Mouse (Mus musculus): ENCODE data around the gene Ubash3b. TPM values are rescaled to one million over a fixed set of nuclear protein-coding genes. Genes with fewer than 3 reads are reported as not detected.
A peak's percentile ranks its signal among the peaks of the same experiment; 100 is the strongest.

Ubash3b gene
- polyA plus RNA-seq, 2 experiments: 6.1 to 10.3 TPM

DNA sequence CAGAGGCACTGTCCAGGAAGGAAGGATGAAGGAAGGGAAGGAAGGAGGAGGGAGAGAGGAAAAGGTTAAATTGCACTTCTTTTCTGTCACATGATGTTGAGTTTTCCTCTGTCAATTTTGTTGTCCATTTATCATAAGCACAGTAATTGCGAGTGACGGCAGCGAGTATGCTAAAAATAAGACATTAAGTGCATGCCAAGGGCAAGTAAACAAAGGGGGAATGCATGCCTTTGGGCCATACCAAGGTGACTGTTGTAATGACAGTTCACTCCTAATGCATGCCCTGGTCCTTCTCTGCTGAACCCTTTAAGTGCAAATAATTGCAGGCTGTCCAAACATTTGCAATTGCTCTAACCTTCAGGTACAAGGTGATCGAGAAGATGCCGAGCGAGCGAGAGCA lies 70.3 kb downstream of the Ubash3b start:
- no peak for DNase-seq (ENCODE audit: low spot score)
- 74% methylated on average over 7 of the region's 7 CpGs for WGBS
- no peak for TF ChIP-seq POLR2A (IDR thresholded peaks at IDR 0.05; ENCODE audit: borderline replicate concordance, extremely low read depth, insufficient read depth, insufficient read length)
- H3K36me3 ChIP-seq (ENCODE audit: control insufficient read depth, insufficient read depth, low read length): no peaks in the 10 kb centered on the region
- ATAC-seq (ENCODE audit: low FRiP score, low read depth): no peak
- no peaks in the 10 kb centered on the region for H3K4me1 ChIP-seq (ENCODE audit: control insufficient read depth, insufficient read depth, low read length)
- no peak overlapping the region for H3K4me3 ChIP-seq (replicated peaks; ENCODE audit: low read length)
- H3K4me2 ChIP-seq (replicated peaks; ENCODE audit: low read depth, low read length, severe bottlenecking): no peak overlapping the region
- H3K9ac ChIP-seq (ENCODE audit: low read depth, low read length, severe bottlenecking): no peak overlapping the region
- H3K27ac ChIP-seq (replicated peaks; ENCODE audit: low read depth, low read length): no peak overlapping the region
- no peaks in the 10 kb centered on the region for H3K27me3 ChIP-seq (ENCODE audit: control insufficient read depth, insufficient read depth, low read length)
- no peaks in the 10 kb centered on the region for H3K9me3 ChIP-seq (ENCODE audit: control insufficient read depth, low read length)

DNA sequence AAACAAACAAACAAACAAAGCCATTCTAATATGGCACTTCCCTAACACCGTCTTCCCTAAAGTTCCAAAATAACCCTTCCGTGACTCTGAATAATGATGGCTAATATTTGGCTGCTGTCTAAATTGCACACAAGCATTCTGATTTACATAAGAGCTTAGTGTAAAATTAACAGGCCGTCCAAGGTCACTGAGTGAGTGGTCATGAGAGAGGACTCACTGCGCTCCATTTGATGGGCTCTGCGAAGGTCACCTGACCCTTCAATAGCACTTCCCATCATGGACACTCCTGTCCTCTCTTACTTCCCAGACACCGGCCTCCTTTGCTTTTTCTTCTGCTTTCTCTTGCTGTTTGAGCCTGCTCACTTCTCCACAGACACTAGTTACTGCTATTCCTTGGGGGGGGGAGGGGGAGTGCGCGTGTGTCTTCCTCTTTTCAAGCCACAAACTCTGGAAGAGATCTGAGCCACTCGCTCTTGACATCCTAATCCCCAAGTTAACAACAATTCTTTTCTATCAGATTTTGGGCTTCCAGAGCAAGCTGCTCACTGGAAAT lies 73.6 kb downstream of the Ubash3b start:
- 82% methylated on average over 9 of the region's 9 CpGs for WGBS
- Histone ChIP-seq H3K9me3 (ENCODE audit: control insufficient read depth, low read length) (no peaks in the 10 kb centered on the region), H3K4me3 (replicated peaks; ENCODE audit: low read length) (no peak overlapping the region), H3K4me2 (replicated peaks; ENCODE audit: low read depth, low read length, severe bottlenecking) (no peak overlapping the region), H3K36me3 (ENCODE audit: control insufficient read depth, insufficient read depth, low read length) (no peaks in the 10 kb centered on the region), H3K4me1 (ENCODE audit: control insufficient read depth, insufficient read depth, low read length) (peaks cover 13% of the 10 kb centered on the region), H3K27me3 (ENCODE audit: control insufficient read depth, insufficient read depth, low read length) (no peaks in the 10 kb centered on the region), H3K27ac (replicated peaks; ENCODE audit: low read depth, low read length) (no peak overlapping the region), H3K9ac (ENCODE audit: low read depth, low read length, severe bottlenecking) (no peak overlapping the region)
- DNase-seq (ENCODE audit: low spot score) (no peak), ATAC-seq (ENCODE audit: low FRiP score, low read depth) (no peak)
- no peak for TF ChIP-seq POLR2A (IDR thresholded peaks at IDR 0.05; ENCODE audit: borderline replicate concordance, extremely low read depth, insufficient read depth, insufficient read length)

DNA sequence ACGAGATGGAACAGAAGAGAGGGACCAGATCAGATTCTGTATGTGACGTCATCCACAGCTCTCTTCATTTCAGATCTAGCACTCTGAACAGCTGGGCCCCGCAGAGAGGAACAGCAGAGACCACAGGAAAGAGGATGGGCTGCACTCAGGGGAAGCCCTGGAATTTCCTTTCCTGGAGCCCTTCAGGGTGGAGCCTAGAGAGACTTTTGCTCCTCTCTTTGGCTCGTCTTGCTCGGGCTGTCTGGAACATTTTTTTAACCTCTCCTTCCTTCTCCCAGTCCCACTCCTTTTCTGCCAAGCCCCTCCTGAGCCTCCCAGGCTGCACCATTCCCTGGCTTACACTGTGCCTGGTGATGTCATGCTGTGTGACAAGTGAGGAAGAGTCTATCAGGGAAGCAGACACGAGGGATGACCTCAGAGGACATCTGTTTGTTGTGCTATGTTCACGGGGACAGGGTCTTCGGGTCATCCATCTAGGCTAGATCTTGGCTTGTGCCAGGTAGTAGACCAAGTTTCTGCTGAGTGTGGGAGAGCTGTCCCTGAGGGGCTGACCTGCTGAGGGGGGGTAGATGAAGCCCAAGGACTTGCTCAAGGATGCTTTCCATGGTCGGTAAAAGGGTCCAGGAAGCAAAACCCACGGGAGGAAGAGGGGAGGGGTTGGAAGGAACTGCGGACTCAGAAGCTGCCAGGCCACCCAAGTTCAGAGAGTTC lies 77.2 kb downstream of the Ubash3b start:
- H3K36me3 ChIP-seq (ENCODE audit: control insufficient read depth, insufficient read depth, low read length): no peaks in the 10 kb centered on the region
- WGBS: 37% methylated on average over 11 of the region's 11 CpGs
- H3K9ac ChIP-seq (ENCODE audit: low read depth, low read length, severe bottlenecking): no peak overlapping the region
- no peak overlapping the region for H3K4me3 ChIP-seq (replicated peaks; ENCODE audit: low read length)
- DNase-seq (ENCODE audit: low spot score): peak; percentile 57
- H3K4me1 ChIP-seq (ENCODE audit: control insufficient read depth, insufficient read depth, low read length): peaks cover 15% of the 10 kb centered on the region
- H3K27me3 ChIP-seq (ENCODE audit: control insufficient read depth, insufficient read depth, low read length): no peaks in the 10 kb centered on the region
- H3K9me3 ChIP-seq (ENCODE audit: control insufficient read depth, low read length): no peaks in the 10 kb centered on the region
- H3K27ac ChIP-seq (replicated peaks; ENCODE audit: low read depth, low read length): no peak overlapping the region
- TF ChIP-seq POLR2A (IDR thresholded peaks at IDR 0.05; ENCODE audit: borderline replicate concordance, extremely low read depth, insufficient read depth, insufficient read length): no peak
- H3K4me2 ChIP-seq (replicated peaks; ENCODE audit: low read depth, low read length, severe bottlenecking): no peak overlapping the region
- ATAC-seq (ENCODE audit: low FRiP score, low read depth): peak; percentile 68

DNA sequence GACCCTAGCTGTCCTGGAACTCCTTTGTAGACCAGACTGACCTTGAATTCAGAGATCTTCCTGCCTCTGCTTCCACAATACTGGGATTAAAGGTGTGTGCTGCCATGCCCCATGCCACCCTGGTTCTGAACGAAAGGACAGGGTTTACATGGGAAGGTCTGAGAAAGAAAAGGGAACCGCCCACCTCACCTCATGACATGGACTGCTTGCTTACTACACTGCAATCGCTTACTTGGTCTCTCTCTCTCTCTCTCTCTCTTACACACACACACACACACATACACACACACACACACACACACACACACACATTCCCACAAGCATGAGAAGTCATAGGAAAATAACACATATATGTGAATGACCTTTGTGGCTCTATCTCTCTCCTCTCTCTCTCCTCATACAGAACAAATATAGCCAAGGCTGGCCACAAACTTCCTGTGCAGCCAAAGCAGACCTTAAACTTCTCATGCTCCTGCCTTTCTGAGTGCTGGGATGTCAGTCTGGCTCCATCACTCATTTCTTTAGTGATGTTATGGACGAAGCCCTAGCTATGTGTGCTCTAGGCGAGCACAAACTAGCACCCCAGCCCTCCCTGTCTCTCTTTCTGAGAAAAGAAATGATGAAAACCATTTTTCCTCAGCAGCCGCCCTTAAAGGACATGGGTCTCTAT lies 78.0 kb downstream of the Ubash3b start:
- H3K4me2 ChIP-seq (replicated peaks; ENCODE audit: low read depth, low read length, severe bottlenecking): no peak overlapping the region
- H3K27ac ChIP-seq (replicated peaks; ENCODE audit: low read depth, low read length): no peak overlapping the region
- TF ChIP-seq POLR2A (IDR thresholded peaks at IDR 0.05; ENCODE audit: borderline replicate concordance, extremely low read depth, insufficient read depth, insufficient read length): no peak
- H3K9me3 ChIP-seq (ENCODE audit: control insufficient read depth, low read length): no peaks in the 10 kb centered on the region
- ATAC-seq (ENCODE audit: low FRiP score, low read depth) (no peak), DNase-seq (ENCODE audit: low spot score) (no peak)
- WGBS: 87% methylated on average over 6 of the region's 6 CpGs
- peaks cover 15% of the 10 kb centered on the region for H3K4me1 ChIP-seq (ENCODE audit: control insufficient read depth, insufficient read depth, low read length)
- H3K9ac ChIP-seq (ENCODE audit: low read depth, low read length, severe bottlenecking): no peak overlapping the region
- H3K27me3 ChIP-seq (ENCODE audit: control insufficient read depth, insufficient read depth, low read length): no peaks in the 10 kb centered on the region
- H3K36me3 ChIP-seq (ENCODE audit: control insufficient read depth, insufficient read depth, low read length): no peaks in the 10 kb centered on the region
- H3K4me3 ChIP-seq (replicated peaks; ENCODE audit: low read length): no peak overlapping the region

DNA sequence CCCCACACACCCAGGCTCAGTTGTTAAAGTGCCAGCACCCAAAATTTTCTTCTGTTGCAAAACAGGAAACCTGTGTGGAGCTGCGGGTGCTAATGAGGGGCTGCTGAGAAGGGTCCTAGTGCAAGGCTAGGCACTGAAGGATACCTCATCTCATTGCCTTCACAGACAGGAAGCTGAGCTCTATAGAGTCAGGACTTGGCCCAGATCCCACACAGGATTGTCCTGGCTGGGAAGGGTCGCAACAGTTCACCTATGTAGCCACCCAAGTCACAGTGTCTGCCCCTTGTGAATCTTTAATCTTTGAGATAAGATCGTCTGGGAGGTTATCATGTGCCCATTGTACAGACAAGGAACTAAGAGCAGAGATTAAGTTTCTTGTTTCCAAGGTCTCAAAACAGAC lies 78.6 kb downstream of the Ubash3b start:
- H3K4me3 ChIP-seq (replicated peaks; ENCODE audit: low read length): no peak overlapping the region
- no peak overlapping the region for H3K27ac ChIP-seq (replicated peaks; ENCODE audit: low read depth, low read length)
- no peaks in the 10 kb centered on the region for H3K27me3 ChIP-seq (ENCODE audit: control insufficient read depth, insufficient read depth, low read length)
- H3K36me3 ChIP-seq (ENCODE audit: control insufficient read depth, insufficient read depth, low read length): no peaks in the 10 kb centered on the region
- H3K9me3 ChIP-seq (ENCODE audit: control insufficient read depth, low read length): no peaks in the 10 kb centered on the region
- H3K9ac ChIP-seq (ENCODE audit: low read depth, low read length, severe bottlenecking): no peak overlapping the region
- no peak for TF ChIP-seq POLR2A (IDR thresholded peaks at IDR 0.05; ENCODE audit: borderline replicate concordance, extremely low read depth, insufficient read depth, insufficient read length)
- H3K4me2 ChIP-seq (replicated peaks; ENCODE audit: low read depth, low read length, severe bottlenecking): no peak overlapping the region
- DNase-seq (ENCODE audit: low spot score): no peak
- ATAC-seq (ENCODE audit: low FRiP score, low read depth): no peak
- H3K4me1 ChIP-seq (ENCODE audit: control insufficient read depth, insufficient read depth, low read length): peaks cover 17% of the 10 kb centered on the region
- WGBS: 90% methylated on average over 3 of the region's 3 CpGs

Data from limb, embryonic 14.5 days (tissue).